Mouse (Mus musculus): ENCODE results near the gene Camk2g.

- TF ChIP-seq CTCF (IDR thresholded peaks at IDR 0.05; ENCODE audit: extremely low read depth, insufficient read length, insufficient replicate concordance, low read depth, low read length): no peak
- TF ChIP-seq POLR2A (IDR thresholded peaks at IDR 0.05; ENCODE audit: low read depth, low read length): no peak
These were observed 43.4 kb downstream of the Camk2g start for GRCm38 (mm10) chr14:20750503-20750902.
